Mouse (Mus musculus): ENCODE measurements around the gene Atrnl1. TPM values are rescaled to one million over a fixed set of nuclear protein-coding genes. Genes with fewer than 3 reads are reported as not detected.

Atrnl1 gene
- polyA plus RNA-seq, 1 experiment from 2014 or later: 8.1 TPM

- TF ChIP-seq CTCF (IDR thresholded peaks at IDR 0.05; ENCODE audit: low read depth): no peak
- no peak overlapping the region for H3K9ac ChIP-seq (ENCODE audit: low read depth, low read length)
- H3K9me3 ChIP-seq (replicated peaks; ENCODE audit: low read length): no peaks in the 10 kb centered on the region
- no peak overlapping the region for H3K4me2 ChIP-seq (ENCODE audit: low read length)
- DNase-seq (ENCODE audit: low spot score): no peak
- 45% methylated on average over 5 of the region's 5 CpGs for WGBS
- H3K36me3 ChIP-seq (ENCODE audit: insufficient read depth, low read length): no peaks in the 10 kb centered on the region
- H3K4me3 ChIP-seq (replicated peaks; ENCODE audit: low read depth, low read length): no peak overlapping the region
- no peaks in the 10 kb centered on the region for H3K4me1 ChIP-seq (replicated peaks; ENCODE audit: insufficient read depth, low read length)
- H3K27me3 ChIP-seq (ENCODE audit: insufficient read depth, low read length): no peaks in the 10 kb centered on the region
- ATAC-seq (replicated peaks; ENCODE audit: low FRiP score, low read depth): no peak
- no peak overlapping the region for H3K27ac ChIP-seq
Measured at GRCm38 (mm10) chr19:57576836-57577235, 34.0 kb upstream of the Atrnl1 start.

DNA sequence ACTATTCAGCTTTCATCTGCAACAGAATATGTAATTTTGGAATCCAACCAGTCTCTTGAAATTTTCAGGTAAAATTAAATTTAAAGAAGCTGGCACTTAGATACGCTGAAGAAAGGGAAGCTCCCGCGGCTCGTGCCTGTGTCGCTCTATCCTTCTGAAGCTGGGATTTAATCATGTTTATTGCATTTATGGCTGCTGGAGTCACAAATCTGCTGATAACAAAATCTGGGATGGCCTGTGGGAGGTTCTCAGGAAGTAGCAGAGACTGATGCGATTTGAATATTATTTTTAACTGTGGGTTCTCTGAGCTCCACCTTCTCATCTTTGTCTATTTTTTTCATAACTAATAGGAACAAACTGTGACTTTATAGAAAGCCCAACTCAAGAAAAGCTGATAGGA, 33.6 kb upstream of the Atrnl1 start:
- Histone ChIP-seq H3K36me3 (ENCODE audit: insufficient read depth, low read length) (no peaks in the 10 kb centered on the region), H3K4me1 (replicated peaks; ENCODE audit: insufficient read depth, low read length) (no peaks in the 10 kb centered on the region), H3K9ac (ENCODE audit: low read depth, low read length) (no peak overlapping the region), H3K9me3 (replicated peaks; ENCODE audit: low read length) (no peaks in the 10 kb centered on the region), H3K4me2 (ENCODE audit: low read length) (no peak overlapping the region), H3K27me3 (ENCODE audit: insufficient read depth, low read length) (no peaks in the 10 kb centered on the region), H3K27ac (no peak overlapping the region), H3K4me3 (replicated peaks; ENCODE audit: low read depth, low read length) (no peak overlapping the region)
- WGBS: 71% methylated on average over 6 of the region's 6 CpGs
- no peak for TF ChIP-seq CTCF (IDR thresholded peaks at IDR 0.05; ENCODE audit: low read depth)
- no peak for ATAC-seq (replicated peaks; ENCODE audit: low FRiP score, low read depth)
- no peak for DNase-seq (ENCODE audit: low spot score)

DNA sequence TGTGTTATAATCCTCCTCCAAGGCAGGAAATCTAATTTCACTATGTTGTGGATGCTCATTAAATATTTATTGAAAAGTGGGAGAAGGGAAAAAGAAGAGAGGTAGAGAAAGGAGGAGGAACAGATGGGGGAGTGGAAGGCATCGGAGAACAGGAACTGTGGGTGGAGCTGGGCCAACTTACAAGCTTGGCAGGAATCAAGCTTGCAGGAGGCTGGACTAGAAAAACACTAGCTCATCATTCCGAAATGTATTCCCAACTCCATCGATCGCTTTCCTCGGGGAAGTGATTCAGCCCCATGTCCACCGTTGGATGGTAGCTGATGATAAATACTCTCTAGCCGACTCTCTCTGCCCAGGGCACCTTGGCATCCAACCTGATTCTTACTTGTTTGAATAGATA, 29.9 kb upstream of the Atrnl1 start:
- WGBS: 68% methylated on average over 7 of the region's 7 CpGs
- Histone ChIP-seq H3K9me3 (replicated peaks; ENCODE audit: low read length) (no peaks in the 10 kb centered on the region), H3K4me2 (ENCODE audit: low read length) (no peak overlapping the region), H3K9ac (ENCODE audit: low read depth, low read length) (no peak overlapping the region), H3K4me3 (replicated peaks; ENCODE audit: low read depth, low read length) (no peak overlapping the region), H3K36me3 (ENCODE audit: insufficient read depth, low read length) (no peaks in the 10 kb centered on the region), H3K27me3 (ENCODE audit: insufficient read depth, low read length) (no peaks in the 10 kb centered on the region), H3K27ac (no peak overlapping the region), H3K4me1 (replicated peaks; ENCODE audit: insufficient read depth, low read length) (0 out of 2 replicates have a peak, but pooled peaks cover 4% of the 10 kb centered on the region)
- ATAC-seq (replicated peaks; ENCODE audit: low FRiP score, low read depth) (no peak), DNase-seq (ENCODE audit: low spot score) (no peak)
- TF ChIP-seq CTCF (IDR thresholded peaks at IDR 0.05; ENCODE audit: low read depth): no peak

GRCm38 (mm10) chr19:57585231-57585792, 25.5 kb upstream of the Atrnl1 start:
- Histone ChIP-seq H3K4me3 (replicated peaks; ENCODE audit: low read depth, low read length) (no peak overlapping the region), H3K4me2 (ENCODE audit: low read length) (no peak overlapping the region), H3K9me3 (replicated peaks; ENCODE audit: low read length) (no peaks in the 10 kb centered on the region), H3K36me3 (ENCODE audit: insufficient read depth, low read length) (no peaks in the 10 kb centered on the region), H3K27me3 (ENCODE audit: insufficient read depth, low read length) (no peaks in the 10 kb centered on the region), H3K9ac (ENCODE audit: low read depth, low read length) (no peak overlapping the region), H3K27ac (no peak overlapping the region), H3K4me1 (replicated peaks; ENCODE audit: insufficient read depth, low read length) (0 out of 2 replicates have a peak, but pooled peaks cover 4% of the 10 kb centered on the region)
- DNase-seq (ENCODE audit: low spot score) (no peak), ATAC-seq (replicated peaks; ENCODE audit: low FRiP score, low read depth) (no peak)
- no peak for TF ChIP-seq CTCF (IDR thresholded peaks at IDR 0.05; ENCODE audit: low read depth)
- WGBS: 66% methylated on average over 4 of the region's 4 CpGs

DNA sequence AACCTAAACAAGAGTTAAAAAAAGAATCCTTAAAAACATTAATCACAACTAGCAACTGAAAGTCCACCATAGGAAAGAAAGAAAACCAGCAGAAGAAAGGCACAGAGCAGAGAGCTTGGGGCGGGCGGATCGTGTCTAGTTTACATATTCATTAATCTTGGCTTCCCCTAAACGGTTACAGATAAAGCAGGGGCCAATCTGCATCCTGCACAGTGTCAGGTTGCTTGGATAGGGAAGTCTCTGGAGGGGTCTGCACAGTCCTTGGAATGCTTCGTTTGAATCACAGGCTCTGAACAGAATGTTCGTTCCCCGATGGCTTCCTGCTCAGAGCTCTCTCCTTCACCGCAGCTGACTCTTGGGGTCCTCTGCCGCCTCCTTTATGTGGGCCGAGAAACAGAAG, 24.7 kb upstream of the Atrnl1 start:
- ATAC-seq (replicated peaks; ENCODE audit: low FRiP score, low read depth): no peak
- H3K27ac ChIP-seq: no peak overlapping the region
- no peaks in the 10 kb centered on the region for H3K9me3 ChIP-seq (replicated peaks; ENCODE audit: low read length)
- peak overlapping the region; percentile 26 for H3K4me2 ChIP-seq (ENCODE audit: low read length)
- WGBS: 10% methylated on average over 10 of the region's 10 CpGs
- no peak overlapping the region for H3K4me3 ChIP-seq (replicated peaks; ENCODE audit: low read depth, low read length)
- H3K27me3 ChIP-seq (ENCODE audit: insufficient read depth, low read length): no peaks in the 10 kb centered on the region
- 0 out of 2 replicates have a peak, but pooled peaks cover 4% of the 10 kb centered on the region for H3K4me1 ChIP-seq (replicated peaks; ENCODE audit: insufficient read depth, low read length)
- no peak overlapping the region for H3K9ac ChIP-seq (ENCODE audit: low read depth, low read length)
- no peak; the same call in 1 of the 2 replicates for TF ChIP-seq CTCF (IDR thresholded peaks at IDR 0.05; ENCODE audit: low read depth)
- peak; percentile 82 for DNase-seq (ENCODE audit: low spot score)
- no peaks in the 10 kb centered on the region for H3K36me3 ChIP-seq (ENCODE audit: insufficient read depth, low read length)

DNA sequence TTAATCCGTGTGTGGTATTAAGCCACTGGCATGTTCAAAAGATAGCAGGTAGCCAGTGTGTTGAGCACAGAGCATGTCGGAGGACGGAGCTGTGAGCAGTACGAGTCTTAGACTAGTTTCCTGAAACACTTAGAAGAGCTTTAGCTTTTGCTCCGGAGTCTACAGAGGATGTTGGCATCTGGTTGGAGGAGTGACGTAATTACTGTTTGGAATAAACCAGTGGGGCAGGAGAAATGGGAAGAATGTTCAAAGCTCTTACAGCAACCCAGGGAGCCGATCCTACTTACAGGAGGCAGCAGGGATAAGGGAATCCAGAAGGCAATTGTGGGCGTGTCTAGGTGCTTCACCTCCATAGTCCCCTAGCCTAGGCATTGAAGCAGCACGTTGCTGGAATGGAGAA, 21.3 kb upstream of the Atrnl1 start:
- Histone ChIP-seq H3K27me3 (ENCODE audit: insufficient read depth, low read length) (no peaks in the 10 kb centered on the region), H3K36me3 (ENCODE audit: insufficient read depth, low read length) (no peaks in the 10 kb centered on the region), H3K4me2 (ENCODE audit: low read length) (no peak overlapping the region), H3K9me3 (replicated peaks; ENCODE audit: low read length) (no peaks in the 10 kb centered on the region), H3K4me3 (replicated peaks; ENCODE audit: low read depth, low read length) (no peak overlapping the region), H3K27ac (no peak overlapping the region), H3K9ac (ENCODE audit: low read depth, low read length) (no peak overlapping the region), H3K4me1 (replicated peaks; ENCODE audit: insufficient read depth, low read length) (0 out of 2 replicates have a peak, but pooled peaks cover 4% of the 10 kb centered on the region)
- 63% methylated on average over 9 of the region's 9 CpGs for WGBS
- DNase-seq (ENCODE audit: low spot score) (no peak), ATAC-seq (replicated peaks; ENCODE audit: low FRiP score, low read depth) (no peak)
- no peak for TF ChIP-seq CTCF (IDR thresholded peaks at IDR 0.05; ENCODE audit: low read depth)

DNA sequence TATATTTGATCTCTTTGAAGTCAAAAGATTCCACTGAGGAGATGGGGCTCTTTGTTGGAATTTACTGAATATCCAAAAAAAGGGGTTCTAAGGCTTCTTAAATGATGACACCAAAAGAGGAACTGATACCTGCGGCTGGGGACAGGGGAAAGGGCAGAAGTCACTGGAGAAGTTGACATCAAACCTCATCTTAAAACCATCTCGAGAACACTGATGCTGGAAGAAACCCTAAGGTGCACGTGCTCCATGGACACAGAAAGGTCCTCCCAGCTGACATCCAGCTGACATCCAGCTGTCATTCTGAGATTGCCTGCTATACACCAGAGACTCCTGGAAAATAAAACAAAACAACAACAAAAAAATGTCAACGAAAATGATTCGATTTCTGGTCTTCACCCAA, 19.9 kb upstream of the Atrnl1 start:
- no peak for TF ChIP-seq CTCF (IDR thresholded peaks at IDR 0.05; ENCODE audit: low read depth)
- Histone ChIP-seq H3K4me2 (ENCODE audit: low read length) (no peak overlapping the region), H3K4me1 (replicated peaks; ENCODE audit: insufficient read depth, low read length) (no peaks in the 10 kb centered on the region), H3K27ac (no peak overlapping the region), H3K9me3 (replicated peaks; ENCODE audit: low read length) (no peaks in the 10 kb centered on the region), H3K36me3 (ENCODE audit: insufficient read depth, low read length) (no peaks in the 10 kb centered on the region), H3K4me3 (replicated peaks; ENCODE audit: low read depth, low read length) (no peak overlapping the region), H3K27me3 (ENCODE audit: insufficient read depth, low read length) (no peaks in the 10 kb centered on the region), H3K9ac (ENCODE audit: low read depth, low read length) (no peak overlapping the region)
- WGBS: 64% methylated on average over 5 of the region's 5 CpGs
- DNase-seq (ENCODE audit: low spot score) (no peak), ATAC-seq (replicated peaks; ENCODE audit: low FRiP score, low read depth) (no peak)
